Mouse (Mus musculus): ENCODE results near the gene Ptch2. TPM values are rescaled to one million over a fixed set of nuclear protein-coding genes. Genes with fewer than 3 reads are reported as not detected.

Gene Ptch2
- total and polyA plus RNA-seq, 3 experiments = 0.38 TPM; not detected in 2

- no peak for ATAC-seq (ENCODE audit: extremely low read depth, insufficient number of reproducible peaks, low FRiP score, poor library complexity, severe bottlenecking)
- H3K27me3 ChIP-seq (ENCODE audit: insufficient read depth, low read length) = peaks cover 73% of the 10 kb centered on the region
Observed at GRCm38 (mm10) chr4:117107813-117108523, 12.1 kb downstream of the Ptch2 start.

GRCm38 (mm10) chr4:117108524-117108849, 12.6 kb downstream of the Ptch2 start:
- Histone ChIP-seq H3K4me3 (ENCODE audit: low read depth, low read length) (no peak overlapping the region), H3K4me1 (ENCODE audit: insufficient read depth, low read depth, low read length) (peaks cover 9% of the 10 kb centered on the region; the same call in 1 of the 2 replicates), H3K9me3 (replicated peaks) (no peaks in the 10 kb centered on the region), H3K27me3 (ENCODE audit: insufficient read depth, low read length) (peaks cover 68% of the 10 kb centered on the region), H3K36me3 (replicated peaks) (no peaks in the 10 kb centered on the region)
- no peak for DNase-seq (ENCODE audit: low spot score)
- no peak for TF ChIP-seq CTCF (IDR thresholded peaks at IDR 0.05; ENCODE audit: low read depth, low read length)
- no peak for TF ChIP-seq GATA2 (IDR thresholded peaks at IDR 0.05; ENCODE audit: borderline replicate concordance, low read depth, low read length)
- TF ChIP-seq POLR2AphosphoS5 (IDR thresholded peaks at IDR 0.05; ENCODE audit: insufficient replicate concordance, low read depth, low read length) = no peak
- TF ChIP-seq TAL1 (conservative IDR thresholded peaks at IDR 0.05; ENCODE audit: low read depth, low read length) = no peak
- no peak for TF ChIP-seq GATA1 (IDR thresholded peaks at IDR 0.05; ENCODE audit: borderline replicate concordance, low read length)
- ATAC-seq (ENCODE audit: extremely low read depth, insufficient number of reproducible peaks, low FRiP score, poor library complexity, severe bottlenecking) = no peak

More at GRCm38 (mm10) chr4:117107813-117108523, 12.1 kb downstream of the Ptch2 start:
- peaks cover 9% of the 10 kb centered on the region; the same call in 1 of the 2 replicates for H3K4me1 ChIP-seq (ENCODE audit: insufficient read depth, low read depth, low read length)
- no peak overlapping the region for H3K4me3 ChIP-seq (ENCODE audit: low read depth, low read length)
- H3K9me3 ChIP-seq (replicated peaks) = no peaks in the 10 kb centered on the region
- H3K36me3 ChIP-seq (replicated peaks) = no peaks in the 10 kb centered on the region
- no peak for DNase-seq (ENCODE audit: low spot score)
- TF ChIP-seq TAL1 (conservative IDR thresholded peaks at IDR 0.05; ENCODE audit: low read depth, low read length) = no peak
- TF ChIP-seq CTCF (IDR thresholded peaks at IDR 0.05; ENCODE audit: low read depth, low read length) = no peak
- no peak for TF ChIP-seq GATA1 (IDR thresholded peaks at IDR 0.05; ENCODE audit: borderline replicate concordance, low read length)
- TF ChIP-seq POLR2AphosphoS5 (IDR thresholded peaks at IDR 0.05; ENCODE audit: insufficient replicate concordance, low read depth, low read length) = no peak
- TF ChIP-seq GATA2 (IDR thresholded peaks at IDR 0.05; ENCODE audit: borderline replicate concordance, low read depth, low read length) = no peak

GRCm38 (mm10) chr4:117109330-117109729, 13.5 kb downstream of the Ptch2 start:
- no peak for ATAC-seq (ENCODE audit: extremely low read depth, insufficient number of reproducible peaks, low FRiP score, poor library complexity, severe bottlenecking)
- Histone ChIP-seq H3K4me3 (ENCODE audit: low read depth, low read length) (0 out of 2 replicates have a peak overlapping the region, but pooled peaks have one; percentile 26), H3K36me3 (replicated peaks) (no peaks in the 10 kb centered on the region), H3K9me3 (replicated peaks) (no peaks in the 10 kb centered on the region), H3K27me3 (ENCODE audit: insufficient read depth, low read length) (peaks cover 68% of the 10 kb centered on the region), H3K4me1 (ENCODE audit: insufficient read depth, low read depth, low read length) (peaks cover 9% of the 10 kb centered on the region; the same call in 1 of the 2 replicates)
- TF ChIP-seq GATA2 (IDR thresholded peaks at IDR 0.05; ENCODE audit: borderline replicate concordance, low read depth, low read length) (no peak), TAL1 (conservative IDR thresholded peaks at IDR 0.05; ENCODE audit: low read depth, low read length) (no peak), POLR2AphosphoS5 (IDR thresholded peaks at IDR 0.05; ENCODE audit: insufficient replicate concordance, low read depth, low read length) (no peak), GATA1 (IDR thresholded peaks at IDR 0.05; ENCODE audit: borderline replicate concordance, low read length) (no peak), CTCF (IDR thresholded peaks at IDR 0.05; ENCODE audit: low read depth, low read length) (no peak)
- DNase-seq (ENCODE audit: low spot score) = no peak

GRCm38 (mm10) chr4:117110249-117110648, 14.4 kb downstream of the Ptch2 start:
- no peak for DNase-seq (ENCODE audit: low spot score)
- TF ChIP-seq GATA2 (IDR thresholded peaks at IDR 0.05; ENCODE audit: borderline replicate concordance, low read depth, low read length) (no peak), TAL1 (conservative IDR thresholded peaks at IDR 0.05; ENCODE audit: low read depth, low read length) (no peak), CTCF (IDR thresholded peaks at IDR 0.05; ENCODE audit: low read depth, low read length) (no peak), GATA1 (IDR thresholded peaks at IDR 0.05; ENCODE audit: borderline replicate concordance, low read length) (no peak), POLR2AphosphoS5 (IDR thresholded peaks at IDR 0.05; ENCODE audit: insufficient replicate concordance, low read depth, low read length) (no peak)
- H3K36me3 ChIP-seq (replicated peaks) = no peaks in the 10 kb centered on the region
- H3K4me3 ChIP-seq (ENCODE audit: low read depth, low read length) = no peak overlapping the region
- peaks cover 9% of the 10 kb centered on the region; the same call in 1 of the 2 replicates for H3K4me1 ChIP-seq (ENCODE audit: insufficient read depth, low read depth, low read length)
- peaks cover 59% of the 10 kb centered on the region for H3K27me3 ChIP-seq (ENCODE audit: insufficient read depth, low read length)
- no peaks in the 10 kb centered on the region for H3K9me3 ChIP-seq (replicated peaks)
- ATAC-seq (ENCODE audit: extremely low read depth, insufficient number of reproducible peaks, low FRiP score, poor library complexity, severe bottlenecking) = no peak

- Histone ChIP-seq H3K27me3 (ENCODE audit: insufficient read depth, low read length) (peaks cover 52% of the 10 kb centered on the region), H3K4me3 (ENCODE audit: low read depth, low read length) (no peak overlapping the region), H3K36me3 (replicated peaks) (no peaks in the 10 kb centered on the region), H3K4me1 (ENCODE audit: insufficient read depth, low read depth, low read length) (peaks cover 6% of the 10 kb centered on the region; the same call in 1 of the 2 replicates), H3K9me3 (replicated peaks) (no peaks in the 10 kb centered on the region)
- ATAC-seq (ENCODE audit: extremely low read depth, insufficient number of reproducible peaks, low FRiP score, poor library complexity, severe bottlenecking) (no peak), DNase-seq (ENCODE audit: low spot score) (no peak)
- TF ChIP-seq POLR2AphosphoS5 (IDR thresholded peaks at IDR 0.05; ENCODE audit: insufficient replicate concordance, low read depth, low read length) = no peak
- no peak for TF ChIP-seq GATA2 (IDR thresholded peaks at IDR 0.05; ENCODE audit: borderline replicate concordance, low read depth, low read length)
- no peak for TF ChIP-seq CTCF (IDR thresholded peaks at IDR 0.05; ENCODE audit: low read depth, low read length)
- no peak for TF ChIP-seq TAL1 (conservative IDR thresholded peaks at IDR 0.05; ENCODE audit: low read depth, low read length)
- TF ChIP-seq GATA1 (IDR thresholded peaks at IDR 0.05; ENCODE audit: borderline replicate concordance, low read length) = no peak
Observed at GRCm38 (mm10) chr4:117110985-117111384, 15.1 kb downstream of the Ptch2 start.

GRCm38 (mm10) chr4:117113237-117113636, 17.4 kb downstream of the Ptch2 start:
- H3K4me3 ChIP-seq (ENCODE audit: low read depth, low read length) = no peak overlapping the region
- no peak for DNase-seq (ENCODE audit: low spot score)

More at GRCm38 (mm10) chr4:117113237-117113636, 17.4 kb downstream of the Ptch2 start:
- H3K4me1 ChIP-seq (ENCODE audit: insufficient read depth, low read depth, low read length) = peaks cover 9% of the 10 kb centered on the region; the same call in 1 of the 2 replicates
- peaks cover 14% of the 10 kb centered on the region for H3K36me3 ChIP-seq (replicated peaks)
- H3K27me3 ChIP-seq (ENCODE audit: insufficient read depth, low read length) = peaks cover 37% of the 10 kb centered on the region
- TF ChIP-seq GATA2 (IDR thresholded peaks at IDR 0.05; ENCODE audit: borderline replicate concordance, low read depth, low read length) = no peak
- no peak for TF ChIP-seq CTCF (IDR thresholded peaks at IDR 0.05; ENCODE audit: low read depth, low read length)
- no peak for TF ChIP-seq POLR2AphosphoS5 (IDR thresholded peaks at IDR 0.05; ENCODE audit: insufficient replicate concordance, low read depth, low read length)
- no peak for TF ChIP-seq GATA1 (IDR thresholded peaks at IDR 0.05; ENCODE audit: borderline replicate concordance, low read length)
- TF ChIP-seq TAL1 (conservative IDR thresholded peaks at IDR 0.05; ENCODE audit: low read depth, low read length) = no peak
- no peaks in the 10 kb centered on the region for H3K9me3 ChIP-seq (replicated peaks)
- no peak for ATAC-seq (ENCODE audit: extremely low read depth, insufficient number of reproducible peaks, low FRiP score, poor library complexity, severe bottlenecking)

All from G1E (cell line).